Mouse (Mus musculus) embryonic facial prominence, embryonic 13.5 days (tissue): Measurements from ENCODE around the gene Tbc1d10c. TPM values are rescaled to one million over a fixed set of nuclear protein-coding genes. Genes with fewer than 3 reads are reported as not detected.

ENCODE experiments used
- ATAC-seq: fragments of 200-750 bp; cut with Nextera tagmentation; 2 replicates; pipeline ENCODE4 v1.8.0; 2017; ENCODE audit warnings: low read depth; ENCODE audit not compliant: insufficient number of reproducible peaks, insufficient read depth, low FRiP score, low TSS enrichment
- H3K27ac ChIP-seq: fragments of 300-500 bp; sonication (generic); 2 replicates; pipeline ENCODE4 v1.5.1; 2015; ENCODE audit warnings: moderate library complexity, mild to moderate bottlenecking, inconsistent platforms
- H3K27me3 ChIP-seq: fragments of 300-500 bp; sonication (generic); 2 replicates; pipeline ENCODE4 v1.6.1; 2015; ENCODE audit warnings: mild to moderate bottlenecking, inconsistent platforms
- H3K36me3 ChIP-seq: fragments of 300-500 bp; sonication (generic); 2 replicates; pipeline ENCODE4 v1.6.1; 2015; ENCODE audit warnings: mild to moderate bottlenecking, inconsistent platforms
- H3K4me1 ChIP-seq: fragments of 300-500 bp; sonication (generic); 2 replicates; pipeline ENCODE4 v1.6.1; 2015; ENCODE audit warnings: inconsistent platforms
- H3K4me2 ChIP-seq: fragments of 300-500 bp; sonication (generic); 2 replicates; pipeline ENCODE4 v1.6.1; 2015; ENCODE audit warnings: moderate library complexity, mild to moderate bottlenecking, inconsistent platforms
- H3K4me3 ChIP-seq: fragments of 300-500 bp; sonication (generic); 2 replicates; pipeline ENCODE4 v1.5.1; 2015; ENCODE audit warnings: mild to moderate bottlenecking, inconsistent platforms
- H3K9ac ChIP-seq: fragments of 300-500 bp; sonication (generic); 2 replicates; pipeline ENCODE4 v1.6.1; 2015; ENCODE audit warnings: mild to moderate bottlenecking, inconsistent platforms
- H3K9me3 ChIP-seq: fragments of 300-500 bp; sonication (generic); 2 replicates; pipeline ENCODE4 v1.6.1; 2016; ENCODE audit warnings: inconsistent platforms
- WGBS: fragments of 180-500 bp; shearing (Covaris S2); methylation state at CpG from one replicate; pipeline ENCODE4 v1.1.7; 2015; ENCODE audit warnings: mixed read lengths; 5-methylcytosine and 5-hydroxymethylcytosine counted together
- polyA plus RNA-seq: library from polyadenylated mRNA; unstranded; fragments of >200 nt; fragmentation: Nextera tagmentation; extraction: Ambion mirVana; gene quantifications from 2 replicates; pipeline ENCODE4 v1.2.1, GENCODE M21; 2015

The Tbc1d10c gene
- polyA plus RNA-seq, 1 experiment from 2014 or later, result 3.1 TPM

GRCm38 (mm10) chr19:4154437-4155222 is 36.5 kb downstream of the Tbc1d10c start:
- Histone ChIP-seq H3K27me3 (no peaks in the 10 kb centered on the region), H3K4me3 (no peak overlapping the region), H3K36me3 (peaks cover 83% of the 10 kb centered on the region), H3K27ac (0 out of 2 replicates have a peak overlapping the region, but pooled peaks have one; percentile 11), H3K4me1 (peaks cover 9% of the 10 kb centered on the region; the same call in 1 of the 2 replicates), H3K9ac (no peak overlapping the region), H3K9me3 (no peaks in the 10 kb centered on the region), H3K4me2 (no peak overlapping the region)
- no peak for ATAC-seq
- WGBS, result 78% methylated on average over 13 of the region's 13 CpGs

- Histone ChIP-seq H3K4me3 (no peak within 1 kb of the TSS), H3K9ac (0 out of 2 replicates have a peak within 1 kb of the TSS, but pooled peaks have one; percentile 21), H3K9me3 (no peaks in the 10 kb centered on the region), H3K27me3 (no peaks in the 10 kb centered on the region), H3K4me1 (peaks cover 18% of the 10 kb centered on the region), H3K36me3 (peaks cover 72% of the 10 kb centered on the region), H3K27ac (no peak within 1 kb of the TSS), H3K4me2 (no peak within 1 kb of the TSS)
- 81% methylated on average over 11 of the region's 11 CpGs for WGBS
- ATAC-seq, result no peak
Measured at GRCm38 (mm10) chr19:4153232-4153654, 37.8 kb downstream of the Tbc1d10c start, which contains the start of gene Ptprcap. Gene Ptprcap (plus strand): TSS chr19:4153604.

GRCm38 (mm10) chr19:4152445-4153231 is 38.4 kb downstream of the Tbc1d10c start:
- Histone ChIP-seq H3K27me3 (no peaks in the 10 kb centered on the region), H3K4me1 (peaks cover 24% of the 10 kb centered on the region), H3K4me2 (no peak overlapping the region), H3K4me3 (no peak overlapping the region), H3K36me3 (peaks cover 66% of the 10 kb centered on the region), H3K9ac (0 out of 2 replicates have a peak overlapping the region, but pooled peaks have one; percentile 21), H3K9me3 (no peaks in the 10 kb centered on the region), H3K27ac (no peak overlapping the region)
- WGBS, result 86% methylated on average over 8 of the region's 8 CpGs
- no peak for ATAC-seq

GRCm38 (mm10) chr19:4151898-4152297 is 39.2 kb downstream of the Tbc1d10c start:
- WGBS, result 90% methylated on average over 5 of the region's 5 CpGs
- Histone ChIP-seq H3K36me3 (peaks cover 59% of the 10 kb centered on the region), H3K27ac (no peak overlapping the region), H3K4me3 (no peak overlapping the region), H3K4me2 (no peak overlapping the region), H3K27me3 (no peaks in the 10 kb centered on the region), H3K9me3 (no peaks in the 10 kb centered on the region), H3K9ac (no peak overlapping the region), H3K4me1 (peaks cover 24% of the 10 kb centered on the region)
- ATAC-seq, result no peak

- H3K4me2 ChIP-seq, result no peak overlapping the region
- H3K9me3 ChIP-seq, result no peaks in the 10 kb centered on the region
- H3K27ac ChIP-seq, result no peak overlapping the region
- no peak overlapping the region for H3K9ac ChIP-seq
- H3K36me3 ChIP-seq, result peaks cover 55% of the 10 kb centered on the region
- WGBS, result 66% methylated on average over 5 of the region's 5 CpGs
- H3K27me3 ChIP-seq, result no peaks in the 10 kb centered on the region
- H3K4me1 ChIP-seq, result peaks cover 24% of the 10 kb centered on the region
- H3K4me3 ChIP-seq, result no peak overlapping the region
- no peak for ATAC-seq
Measured at GRCm38 (mm10) chr19:4151488-4151860, 39.6 kb downstream of the Tbc1d10c start.

GRCm38 (mm10) chr19:4150567-4151487 is 40.3 kb downstream of the Tbc1d10c start:
- Histone ChIP-seq H3K4me1 (peaks cover 24% of the 10 kb centered on the region), H3K4me2 (no peak overlapping the region), H3K9ac (no peak overlapping the region), H3K27ac (no peak overlapping the region), H3K9me3 (no peaks in the 10 kb centered on the region), H3K27me3 (no peaks in the 10 kb centered on the region), H3K36me3 (peaks cover 49% of the 10 kb centered on the region), H3K4me3 (no peak overlapping the region)
- WGBS, result 87% methylated on average over 22 of the region's 22 CpGs
- no peak for ATAC-seq

- H3K27me3 ChIP-seq, result no peaks in the 10 kb centered on the region
- 93% methylated on average over 17 of the region's 17 CpGs for WGBS
- ATAC-seq, result no peak
- peak overlapping the region; percentile 36; the same call in 1 of the 2 replicates for H3K9ac ChIP-seq
- H3K27ac ChIP-seq, result no peak overlapping the region
- H3K4me1 ChIP-seq, result peaks cover 24% of the 10 kb centered on the region
- H3K4me3 ChIP-seq, result peak overlapping the region; percentile 87; the same call in 1 of the 2 replicates
- H3K9me3 ChIP-seq, result no peaks in the 10 kb centered on the region
- peak overlapping the region; percentile 89 for H3K4me2 ChIP-seq
- H3K36me3 ChIP-seq, result peaks cover 45% of the 10 kb centered on the region
Measured at GRCm38 (mm10) chr19:4149764-4150461, 41.2 kb downstream of the Tbc1d10c start.

- ATAC-seq, result no peak
Measured at GRCm38 (mm10) chr19:4149283-4149682, 41.8 kb downstream of the Tbc1d10c start.

GRCm38 (mm10) chr19:4148819-4149218 is 42.3 kb downstream of the Tbc1d10c start:
- Histone ChIP-seq H3K27ac (peak overlapping the region; percentile 72), H3K9ac (peak overlapping the region; percentile 89), H3K36me3 (peaks cover 43% of the 10 kb centered on the region), H3K27me3 (no peaks in the 10 kb centered on the region), H3K4me1 (peaks cover 24% of the 10 kb centered on the region), H3K4me3 (peak overlapping the region; percentile 87), H3K9me3 (no peaks in the 10 kb centered on the region), H3K4me2 (peak overlapping the region; percentile 89)
- no peak for ATAC-seq
- 6% methylated on average over 6 of the region's 8 CpGs for WGBS

More at GRCm38 (mm10) chr19:4149283-4149682, 41.8 kb downstream of the Tbc1d10c start:
- 87% methylated on average over 11 of the region's 11 CpGs for WGBS
- Histone ChIP-seq H3K9me3 (no peaks in the 10 kb centered on the region), H3K4me1 (peaks cover 24% of the 10 kb centered on the region), H3K36me3 (peaks cover 45% of the 10 kb centered on the region), H3K9ac (peak overlapping the region; percentile 89), H3K27ac (no peak overlapping the region), H3K4me3 (peak overlapping the region; percentile 87), H3K4me2 (peak overlapping the region; percentile 89), H3K27me3 (no peaks in the 10 kb centered on the region)

- no peaks in the 10 kb centered on the region for H3K27me3 ChIP-seq
- peak within 1 kb of the TSS; percentile 87 for H3K4me3 ChIP-seq
- H3K4me2 ChIP-seq, result peak within 1 kb of the TSS; percentile 89
- peaks cover 24% of the 10 kb centered on the region for H3K4me1 ChIP-seq
- peak within 1 kb of the TSS; percentile 72 for H3K27ac ChIP-seq
- ATAC-seq, result peak; percentile 92
- WGBS, result under 1% methylated on average over 29 of the region's 33 CpGs
- peak within 1 kb of the TSS; percentile 89 for H3K9ac ChIP-seq
- H3K36me3 ChIP-seq, result peaks cover 39% of the 10 kb centered on the region
- no peaks in the 10 kb centered on the region for H3K9me3 ChIP-seq
Measured at GRCm38 (mm10) chr19:4148491-4148806, 42.6 kb downstream of the Tbc1d10c start, which contains the start of gene Coro1b. Gene Coro1b (plus strand): TSS chr19:4148619.
